Mouse (Mus musculus): ENCODE results near the gene Sbno2.

Sbno2 gene

GRCm38 (mm10) chr10:80032799-80033480 is 72.4 kb downstream of the Sbno2 start:
- no peak for DNase-seq

GRCm38 (mm10) chr10:80030736-80031135 is 74.6 kb downstream of the Sbno2 start:
- no peak for DNase-seq

- no peak for DNase-seq
Observed at GRCm38 (mm10) chr10:80030191-80030590, 75.2 kb downstream of the Sbno2 start.

GRCm38 (mm10) chr10:80028521-80028846 is 76.9 kb downstream of the Sbno2 start:
- DNase-seq = no peak

GRCm38 (mm10) chr10:80027681-80028520 is 77.5 kb downstream of the Sbno2 start:
- DNase-seq = no peak

GRCm38 (mm10) chr10:80025889-80026288 is 79.5 kb downstream of the Sbno2 start:
- DNase-seq = no peak

- no peak for DNase-seq
Observed at GRCm38 (mm10) chr10:80025463-80025862, 79.9 kb downstream of the Sbno2 start.

GRCm38 (mm10) chr10:80025044-80025347 is 80.4 kb downstream of the Sbno2 start:
- no peak for DNase-seq

GRCm38 (mm10) chr10:80024229-80025043 is 80.9 kb downstream of the Sbno2 start:
- DNase-seq = no peak

- DNase-seq = no peak
Observed at GRCm38 (mm10) chr10:80023758-80024157, 81.6 kb downstream of the Sbno2 start.

- no peak for DNase-seq
Observed at GRCm38 (mm10) chr10:80022806-80023205, 82.6 kb downstream of the Sbno2 start.

GRCm38 (mm10) chr10:80022164-80022563 is 83.2 kb downstream of the Sbno2 start:
- DNase-seq = no peak

GRCm38 (mm10) chr10:80021320-80021641 is 84.1 kb downstream of the Sbno2 start:
- DNase-seq = no peak

GRCm38 (mm10) chr10:80020603-80021319 is 84.6 kb downstream of the Sbno2 start:
- DNase-seq = no peak

- DNase-seq = no peak
Observed at GRCm38 (mm10) chr10:80020191-80020590, 85.2 kb downstream of the Sbno2 start.

- no peak for DNase-seq
Observed at GRCm38 (mm10) chr10:80019471-80020131, 85.8 kb downstream of the Sbno2 start.

- no peak for DNase-seq
Observed at GRCm38 (mm10) chr10:80018739-80019297, 86.6 kb downstream of the Sbno2 start.

GRCm38 (mm10) chr10:80017771-80018170 is 87.6 kb downstream of the Sbno2 start:
- no peak for DNase-seq

GRCm38 (mm10) chr10:80017361-80017760 is 88.0 kb downstream of the Sbno2 start:
- no peak for DNase-seq

GRCm38 (mm10) chr10:80016931-80017330 is 88.4 kb downstream of the Sbno2 start:
- no peak for DNase-seq

GRCm38 (mm10) chr10:80016511-80016910 is 88.9 kb downstream of the Sbno2 start, which contains the start of gene Arhgap45:
Arhgap45 (plus strand) TSS chr10:80016653.
- no peak for DNase-seq

- DNase-seq = no peak
Observed at GRCm38 (mm10) chr10:80015583-80015982, 89.8 kb downstream of the Sbno2 start.

All from right cerebral cortex, postnatal 25 days (tissue).